Mouse (Mus musculus): ENCODE measurements around the gene Slain1. TPM values are rescaled to one million over a fixed set of nuclear protein-coding genes. Genes with fewer than 3 reads are reported as not detected.

Slain1 gene
- polyA plus RNA-seq (2015; fragmentation: Nextera tagmentation; extraction: Ambion mirVana), result 0.28 and 0.46 TPM in 2 replicates

GRCm38 (mm10) chr14:103649896-103650334 lies at the start of gene Slain1:
Gene Slain1 (plus strand): TSS chr14:103650228.
- Histone ChIP-seq H3K27me3 (ENCODE audit: insufficient read depth, low read length) (peaks cover 30% of the 10 kb centered on the region), H3K4me1 (ENCODE audit: insufficient read depth) (0 out of 2 replicates have a peak, but pooled peaks cover 11% of the 10 kb centered on the region), H3K36me3 (replicated peaks; ENCODE audit: insufficient read depth, low read length) (no peaks in the 10 kb centered on the region), H3K27ac (ENCODE audit: low read depth) (peak within 1 kb of the TSS; percentile 57), H3K9ac (replicated peaks) (peak within 1 kb of the TSS; percentile 58), H3K4me2 (ENCODE audit: low read depth, low read length) (peak within 1 kb of the TSS; percentile 97), H3K4me3 (ENCODE audit: low read depth, low read length) (peak within 1 kb of the TSS; percentile 60), H3K9me3 (ENCODE audit: low read length) (no peaks in the 10 kb centered on the region)
- no peak for TF ChIP-seq EP300 (IDR thresholded peaks at IDR 0.05; ENCODE audit: low read depth)
- no peak for TF ChIP-seq CTCF (IDR thresholded peaks at IDR 0.05; ENCODE audit: low read depth)
- DNase-seq (peak; percentile 81), ATAC-seq (peak; percentile 85)
- WGBS (ENCODE audit: insufficient replicate concordance), result 2% methylated on average over 28 of the region's 32 CpGs

GRCm38 (mm10) chr14:103608063-103608462 lies 42.0 kb upstream of the Slain1 start:
- no peak for ATAC-seq
- TF ChIP-seq CTCF (IDR thresholded peaks at IDR 0.05; ENCODE audit: low read depth) (no peak), EP300 (IDR thresholded peaks at IDR 0.05; ENCODE audit: low read depth) (no peak)
- no peak overlapping the region for H3K9ac ChIP-seq (replicated peaks)
- H3K27ac ChIP-seq (ENCODE audit: low read depth), result no peak overlapping the region
- H3K36me3 ChIP-seq (replicated peaks; ENCODE audit: insufficient read depth, low read length), result no peaks in the 10 kb centered on the region
- no peaks in the 10 kb centered on the region for H3K27me3 ChIP-seq (ENCODE audit: insufficient read depth, low read length)
- 79% methylated on average over 8 of the region's 8 CpGs for WGBS (ENCODE audit: insufficient replicate concordance)
- H3K4me1 ChIP-seq (ENCODE audit: insufficient read depth), result no peaks in the 10 kb centered on the region
- no peaks in the 10 kb centered on the region for H3K9me3 ChIP-seq (ENCODE audit: low read length)
- H3K4me2 ChIP-seq (ENCODE audit: low read depth, low read length), result no peak overlapping the region
- DNase-seq, result no peak
- H3K4me3 ChIP-seq (ENCODE audit: low read depth, low read length), result no peak overlapping the region

- H3K36me3 ChIP-seq (replicated peaks; ENCODE audit: insufficient read depth, low read length), result no peaks in the 10 kb centered on the region
- H3K4me2 ChIP-seq (ENCODE audit: low read depth, low read length), result no peak overlapping the region
- no peak overlapping the region for H3K9ac ChIP-seq (replicated peaks)
- no peaks in the 10 kb centered on the region for H3K4me1 ChIP-seq (ENCODE audit: insufficient read depth)
- no peak overlapping the region for H3K27ac ChIP-seq (ENCODE audit: low read depth)
- TF ChIP-seq CTCF (IDR thresholded peaks at IDR 0.05; ENCODE audit: low read depth) (no peak), EP300 (IDR thresholded peaks at IDR 0.05; ENCODE audit: low read depth) (no peak)
- 84% methylated on average over 6 of the region's 6 CpGs for WGBS (ENCODE audit: insufficient replicate concordance)
- no peak for ATAC-seq
- DNase-seq, result no peak
- no peaks in the 10 kb centered on the region for H3K9me3 ChIP-seq (ENCODE audit: low read length)
- no peaks in the 10 kb centered on the region for H3K27me3 ChIP-seq (ENCODE audit: insufficient read depth, low read length)
- no peak overlapping the region for H3K4me3 ChIP-seq (ENCODE audit: low read depth, low read length)
These were observed 36.3 kb upstream of the Slain1 start for GRCm38 (mm10) chr14:103613573-103614271.

GRCm38 (mm10) chr14:103614272-103614587 lies 35.8 kb upstream of the Slain1 start:
- Histone ChIP-seq H3K27ac (ENCODE audit: low read depth) (no peak overlapping the region), H3K27me3 (ENCODE audit: insufficient read depth, low read length) (no peaks in the 10 kb centered on the region), H3K9me3 (ENCODE audit: low read length) (no peaks in the 10 kb centered on the region), H3K4me2 (ENCODE audit: low read depth, low read length) (no peak overlapping the region), H3K4me1 (ENCODE audit: insufficient read depth) (no peaks in the 10 kb centered on the region), H3K36me3 (replicated peaks; ENCODE audit: insufficient read depth, low read length) (no peaks in the 10 kb centered on the region), H3K9ac (replicated peaks) (no peak overlapping the region), H3K4me3 (ENCODE audit: low read depth, low read length) (no peak overlapping the region)
- no peak for TF ChIP-seq CTCF (IDR thresholded peaks at IDR 0.05; ENCODE audit: low read depth)
- TF ChIP-seq EP300 (IDR thresholded peaks at IDR 0.05; ENCODE audit: low read depth), result no peak
- no peak for ATAC-seq
- no peak for DNase-seq
- WGBS (ENCODE audit: insufficient replicate concordance), result 74% methylated on average over 4 of the region's 4 CpGs

GRCm38 (mm10) chr14:103619756-103620155 lies 30.3 kb upstream of the Slain1 start:
- H3K4me1 ChIP-seq (ENCODE audit: insufficient read depth), result no peaks in the 10 kb centered on the region
- H3K27me3 ChIP-seq (ENCODE audit: insufficient read depth, low read length), result no peaks in the 10 kb centered on the region
- H3K4me2 ChIP-seq (ENCODE audit: low read depth, low read length), result no peak overlapping the region
- H3K4me3 ChIP-seq (ENCODE audit: low read depth, low read length), result no peak overlapping the region
- no peak overlapping the region for H3K9ac ChIP-seq (replicated peaks)
- no peak for DNase-seq
- no peaks in the 10 kb centered on the region for H3K36me3 ChIP-seq (replicated peaks; ENCODE audit: insufficient read depth, low read length)
- no peak overlapping the region for H3K27ac ChIP-seq (ENCODE audit: low read depth)
- H3K9me3 ChIP-seq (ENCODE audit: low read length), result no peaks in the 10 kb centered on the region
- ATAC-seq, result no peak
- 73% methylated on average over 4 of the region's 4 CpGs for WGBS (ENCODE audit: insufficient replicate concordance)
- TF ChIP-seq EP300 (IDR thresholded peaks at IDR 0.05; ENCODE audit: low read depth), result no peak
- no peak for TF ChIP-seq CTCF (IDR thresholded peaks at IDR 0.05; ENCODE audit: low read depth)

- Histone ChIP-seq H3K4me3 (ENCODE audit: low read depth, low read length) (no peak overlapping the region), H3K36me3 (replicated peaks; ENCODE audit: insufficient read depth, low read length) (no peaks in the 10 kb centered on the region), H3K27me3 (ENCODE audit: insufficient read depth, low read length) (no peaks in the 10 kb centered on the region), H3K27ac (ENCODE audit: low read depth) (no peak overlapping the region), H3K4me2 (ENCODE audit: low read depth, low read length) (no peak overlapping the region), H3K9ac (replicated peaks) (no peak overlapping the region), H3K4me1 (ENCODE audit: insufficient read depth) (no peaks in the 10 kb centered on the region), H3K9me3 (ENCODE audit: low read length) (no peaks in the 10 kb centered on the region)
- ATAC-seq (no peak), DNase-seq (no peak)
- no peak for TF ChIP-seq EP300 (IDR thresholded peaks at IDR 0.05; ENCODE audit: low read depth)
- no peak for TF ChIP-seq CTCF (IDR thresholded peaks at IDR 0.05; ENCODE audit: low read depth)
- WGBS (ENCODE audit: insufficient replicate concordance), result 82% methylated on average over 2 of the region's 2 CpGs
These were observed 28.8 kb upstream of the Slain1 start for GRCm38 (mm10) chr14:103621207-103621606.
